Mouse (Mus musculus) right cerebral cortex, postnatal 14 days (tissue): Measurements from ENCODE around the gene Tnip1.

ENCODE experiments used
- DNase-seq: peaks from one replicate; pipeline ENCODE4 v3.0.0; 2022

The Tnip1 gene

GRCm38 (mm10) chr11:54930318-54930979 is 32.3 kb downstream of the Tnip1 start:
- DNase-seq, result peak; percentile 62

GRCm38 (mm10) chr11:54929744-54930143 is 33.0 kb downstream of the Tnip1 start:
- no peak for DNase-seq

DNA sequence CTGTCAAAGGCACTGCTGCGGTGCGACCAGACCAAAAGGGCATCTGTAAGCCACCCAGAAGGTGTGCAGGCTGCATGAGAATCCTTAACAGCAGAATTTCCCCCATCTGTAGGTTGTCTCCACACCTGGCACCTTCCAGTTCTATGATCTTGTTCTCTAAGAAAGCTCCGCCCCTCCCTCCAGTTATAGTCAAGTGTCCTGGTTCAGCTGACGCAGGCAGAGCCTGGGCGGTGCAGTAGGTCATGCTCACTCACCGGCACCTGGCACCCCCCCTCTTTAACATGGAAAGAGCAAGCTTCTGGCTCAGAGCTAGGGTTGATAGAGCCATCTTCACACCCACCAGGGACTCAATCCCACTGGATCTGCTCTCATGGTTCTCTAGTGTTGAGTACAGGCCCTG is 33.4 kb downstream of the Tnip1 start:
- no peak for DNase-seq

DNA sequence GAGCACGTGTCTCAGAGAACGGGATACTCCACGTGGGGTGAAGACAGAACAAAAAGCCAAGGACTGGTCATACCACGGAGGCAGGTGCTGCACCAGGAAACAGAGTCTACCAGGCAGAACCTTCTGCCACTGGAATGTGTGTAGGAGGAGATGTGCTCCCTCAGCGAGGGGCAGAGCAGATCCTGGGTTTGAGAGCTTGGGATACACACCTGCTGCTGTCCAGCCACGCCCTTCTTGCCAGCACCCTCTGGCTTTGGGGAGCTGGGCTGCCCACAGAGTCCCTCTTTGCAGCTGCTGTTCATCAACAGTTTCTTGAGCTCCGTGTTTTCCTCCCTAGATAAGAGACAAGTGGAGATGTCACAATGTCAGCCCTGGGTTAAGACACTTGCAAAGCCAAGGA is 33.8 kb downstream of the Tnip1 start:
- no peak for DNase-seq

- no peak for DNase-seq
Observed at GRCm38 (mm10) chr11:54928219-54928618, 34.5 kb downstream of the Tnip1 start.

- peak; percentile 64 for DNase-seq
Observed at GRCm38 (mm10) chr11:54927346-54928140, 35.2 kb downstream of the Tnip1 start.

DNA sequence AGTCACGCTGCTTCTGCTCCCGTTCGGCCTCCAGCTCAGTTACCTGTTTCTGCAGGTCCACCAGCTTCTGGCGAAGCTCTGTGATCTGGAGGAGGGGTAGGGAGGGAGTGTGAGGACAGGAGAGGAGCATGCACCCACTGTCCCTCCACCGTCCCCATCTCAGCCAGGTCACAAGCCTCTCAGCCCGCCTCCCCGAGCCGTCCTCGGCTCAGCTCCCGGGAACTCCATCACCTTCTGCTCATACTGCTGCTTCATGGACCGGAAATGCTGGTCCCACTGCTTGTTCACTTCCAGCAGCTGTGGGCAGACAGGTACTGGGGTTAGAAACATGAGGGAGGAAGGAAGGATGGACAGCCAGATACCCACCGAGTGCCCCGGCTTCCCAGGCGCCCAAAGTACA is 38.6 kb downstream of the Tnip1 start:
- DNase-seq, result no peak

- no peak for DNase-seq
Observed at GRCm38 (mm10) chr11:54922488-54922887, 40.2 kb downstream of the Tnip1 start.

- DNase-seq, result no peak
Observed at GRCm38 (mm10) chr11:54921798-54922197, 40.9 kb downstream of the Tnip1 start.

DNA sequence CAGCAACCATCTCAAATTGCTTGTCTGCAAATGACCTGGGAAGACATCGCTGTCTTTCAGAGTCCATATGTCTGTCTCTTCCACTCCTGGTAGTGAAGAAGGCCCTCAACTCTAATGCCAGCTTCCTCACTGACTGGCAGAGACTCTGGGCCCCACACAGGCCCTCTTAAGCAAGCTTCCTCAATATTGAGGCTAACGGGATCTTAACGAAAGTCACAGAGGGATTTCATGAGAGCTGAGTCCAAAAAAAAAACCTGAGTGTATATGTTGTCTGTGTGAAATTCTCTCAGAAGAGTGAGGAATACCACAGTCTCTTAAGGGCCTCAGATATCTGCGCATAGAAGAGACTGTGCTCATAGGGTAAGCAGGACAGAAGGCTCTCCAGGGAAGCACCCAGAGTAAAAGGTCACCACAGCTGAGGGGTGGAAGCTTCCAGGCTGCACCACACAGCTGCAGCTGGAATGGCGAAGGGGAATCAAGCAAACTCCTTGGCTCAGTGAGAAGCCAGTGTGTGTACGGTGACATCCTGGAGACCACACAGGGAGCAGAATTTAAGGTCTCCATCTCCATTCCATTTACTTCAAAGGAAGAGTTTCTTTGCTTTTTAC is 41.6 kb downstream of the Tnip1 start:
- DNase-seq, result no peak

- no peak for DNase-seq
Observed at GRCm38 (mm10) chr11:54920127-54920972, 42.4 kb downstream of the Tnip1 start.

DNA sequence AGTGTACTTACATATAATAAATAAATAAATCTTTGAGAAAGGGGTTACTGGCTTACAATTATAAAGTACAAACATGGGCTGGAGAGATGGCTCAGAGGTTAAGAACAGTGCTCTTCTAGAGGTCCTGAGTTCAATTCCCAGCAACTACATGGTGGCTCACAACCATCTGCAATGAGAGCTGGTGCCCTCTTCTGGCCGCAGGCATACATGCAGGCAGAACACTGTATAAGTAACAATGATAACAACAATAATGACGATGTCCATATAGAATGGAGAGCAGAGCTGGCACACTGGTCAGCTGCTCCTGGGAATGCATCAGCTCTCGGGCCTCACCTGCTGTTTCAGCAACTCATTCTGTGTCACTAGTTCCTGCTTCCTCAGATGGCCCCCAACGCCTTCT is 44.4 kb downstream of the Tnip1 start:
- DNase-seq, result no peak

- DNase-seq, result no peak
Observed at GRCm38 (mm10) chr11:54917461-54917860, 45.3 kb downstream of the Tnip1 start.

- DNase-seq, result no peak
Observed at GRCm38 (mm10) chr11:54913841-54914240, 48.9 kb downstream of the Tnip1 start.

DNA sequence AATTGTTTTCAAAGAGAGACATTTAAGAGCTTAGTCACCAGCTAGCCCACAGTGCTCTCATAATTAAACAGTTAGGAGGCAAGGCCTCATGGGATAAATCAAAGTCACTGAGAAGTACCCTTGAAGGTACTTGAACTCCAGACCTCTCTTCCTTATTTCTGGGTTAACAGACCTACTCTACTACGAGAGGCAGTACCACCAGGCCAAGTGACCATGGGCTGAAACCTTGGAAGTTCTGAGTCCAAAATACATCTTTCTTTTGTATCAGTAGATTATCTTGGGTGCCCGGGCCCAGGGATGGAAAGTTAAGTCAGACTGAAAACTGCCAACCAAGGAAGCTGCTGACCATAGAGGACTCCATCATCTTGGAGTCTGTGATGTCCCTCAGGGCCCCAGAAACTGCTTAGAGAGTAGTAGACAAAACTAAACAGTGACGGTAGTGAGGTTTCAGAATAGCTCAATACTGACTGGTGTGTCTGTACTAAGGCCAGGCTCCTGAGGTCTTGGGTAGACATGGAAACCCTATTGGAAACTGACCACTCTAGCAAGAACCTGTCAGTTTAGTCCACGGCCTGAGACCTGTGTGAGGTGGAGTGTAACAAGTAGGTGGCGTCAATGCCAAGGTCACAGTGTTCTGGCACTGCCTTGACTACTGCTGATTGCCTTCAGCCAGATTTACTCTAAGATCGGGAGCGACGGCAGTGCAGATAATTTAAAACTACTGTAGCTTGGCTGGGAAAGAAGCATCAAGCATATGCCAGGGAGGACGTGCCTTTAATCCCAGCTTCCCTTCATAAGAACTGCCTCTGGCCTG is 50.0 kb downstream of the Tnip1 start:
- no peak for DNase-seq

DNA sequence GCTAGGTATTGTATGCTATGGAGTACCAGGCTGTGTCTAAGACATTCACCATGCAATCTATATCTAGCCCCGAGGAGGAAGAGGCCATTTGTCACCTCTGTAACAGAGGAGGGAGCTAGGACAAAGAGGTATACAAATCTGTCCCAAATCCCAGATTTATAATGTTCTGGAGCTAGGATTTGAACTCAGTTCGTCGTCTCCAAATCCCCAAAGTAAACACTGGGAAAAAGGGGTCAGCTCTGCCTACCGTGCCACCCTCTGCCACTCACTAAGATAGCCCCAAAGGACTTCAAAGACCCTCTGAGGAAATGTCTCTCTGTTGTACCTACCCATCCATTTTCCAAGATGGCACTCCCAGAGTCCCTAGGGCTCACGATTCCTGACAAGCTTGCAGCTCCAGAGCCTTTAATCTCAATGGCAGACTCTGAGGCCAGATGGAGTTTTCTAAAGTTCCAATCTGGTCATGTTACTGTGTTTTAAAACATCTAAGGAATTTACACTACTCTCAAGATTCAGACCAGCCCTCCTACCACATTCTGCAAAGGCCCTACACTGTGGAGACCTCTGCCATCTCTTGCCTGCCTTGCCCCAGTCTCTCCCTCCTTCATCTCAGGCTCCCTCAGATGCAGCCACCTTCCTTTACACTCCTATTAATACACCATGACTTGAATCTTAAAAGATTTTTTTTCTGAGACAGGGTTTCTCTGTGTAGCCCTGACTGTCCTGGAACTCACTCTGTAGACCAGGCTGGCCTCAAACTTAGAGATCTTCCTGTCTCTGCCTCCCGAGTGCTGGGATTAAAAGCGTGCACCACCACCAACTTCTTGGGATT is 50.8 kb downstream of the Tnip1 start:
- DNase-seq, result no peak

DNA sequence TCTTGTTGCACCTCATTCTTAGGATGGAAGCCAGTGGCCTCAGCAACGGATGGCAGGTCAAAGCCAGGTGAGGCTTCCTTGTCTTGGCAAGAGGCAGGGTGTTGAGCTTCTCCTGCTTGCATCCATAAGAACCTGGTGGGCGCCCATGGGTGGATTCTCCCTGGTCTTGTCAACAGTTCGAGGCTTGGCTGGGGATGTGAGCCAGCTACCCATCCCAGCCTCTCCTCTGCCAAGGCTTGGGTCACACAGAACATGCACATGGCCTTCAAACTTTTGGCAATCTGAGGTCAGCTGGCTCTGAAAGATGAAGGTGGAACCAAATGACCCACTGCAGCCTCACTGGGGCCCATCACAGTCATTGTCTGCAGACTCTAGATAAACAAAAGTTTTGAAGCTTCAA is 51.5 kb downstream of the Tnip1 start:
- no peak for DNase-seq

- no peak for DNase-seq
Observed at GRCm38 (mm10) chr11:54910081-54910665, 52.5 kb downstream of the Tnip1 start.

GRCm38 (mm10) chr11:54909273-54909672 is 53.4 kb downstream of the Tnip1 start:
- DNase-seq, result no peak

- no peak for DNase-seq
Observed at GRCm38 (mm10) chr11:54907259-54907658, 55.5 kb downstream of the Tnip1 start.

DNA sequence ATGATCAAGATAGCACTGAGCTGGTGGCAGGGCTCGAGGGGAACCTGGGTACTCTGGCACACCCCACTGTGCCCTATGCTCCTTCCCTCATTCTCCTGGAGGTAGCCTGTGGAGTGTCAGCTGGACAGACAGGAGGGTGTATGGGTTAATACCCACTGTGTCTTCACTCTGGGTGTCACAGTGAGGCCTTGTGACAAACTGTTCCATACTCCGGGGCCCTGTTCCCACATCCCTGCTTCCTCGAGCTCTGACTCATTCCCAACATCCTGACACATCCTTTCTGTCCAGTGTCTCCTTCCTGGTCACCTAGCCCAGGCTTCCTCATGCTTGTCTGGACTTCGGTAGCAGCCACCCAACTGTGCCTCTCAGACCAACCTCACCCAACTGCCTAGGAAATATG is 56.3 kb downstream of the Tnip1 start:
- no peak for DNase-seq
